19 mouse cellular contexts compared by ENCODE assay signal in genomic region chr8:56392158-56392557, GRCm38 (mm10).
"Had no signal": no experiment of that assay in that cellular context is flagged by ENCODE, and none has a peak within 500 bp of the region (broad histone marks: within the 10 kb centered on the region; RNA-seq: fewer than 3 reads in every experiment).

No protein-coding gene starts in this region.

- H3K4me3 ChIP-seq: heart, embryonic 10.5 days; heart, embryonic 12.5 days; heart, embryonic 13.5 days; heart, embryonic 15.5 days; hindbrain, embryonic 10.5 days; hindbrain, embryonic 12.5 days; hindbrain, embryonic 13.5 days; hindbrain, embryonic 15.5 days; intestine, embryonic 15.5 days; kidney, embryonic 15.5 days; layer of hippocampus, adult 2 months had no signal

- ATAC-seq: hindbrain, embryonic 16.5 days; hindbrain, postnatal 0 days; inflammation-experienced regulatory T-cells, adult 6 months; intestine, embryonic 15.5 days; intestine, embryonic 16.5 days; intestine, postnatal 0 days had no signal

- H3K9ac ChIP-seq: heart, embryonic 12.5 days; heart, embryonic 13.5 days; heart, embryonic 15.5 days; hindbrain, embryonic 12.5 days; hindbrain, embryonic 13.5 days; hindbrain, embryonic 14.5 days; hindbrain, embryonic 15.5 days; intestine, embryonic 15.5 days; kidney, embryonic 15.5 days had no signal

- H3K27me3 ChIP-seq: heart, embryonic 12.5 days; heart, embryonic 13.5 days; heart, embryonic 15.5 days; hindbrain, embryonic 12.5 days; hindbrain, embryonic 13.5 days; hindbrain, embryonic 15.5 days; intestine, embryonic 15.5 days; kidney, embryonic 15.5 days had no signal

- H3K9me3 ChIP-seq: heart, embryonic 10.5 days; heart, embryonic 12.5 days; heart, embryonic 13.5 days; heart, embryonic 15.5 days; hindbrain, embryonic 10.5 days; hindbrain, embryonic 12.5 days; hindbrain, embryonic 13.5 days; hindbrain, embryonic 15.5 days; intestine, embryonic 15.5 days; kidney, embryonic 15.5 days had no signal

- H3K27ac ChIP-seq: heart, embryonic 10.5 days; heart, embryonic 13.5 days; heart, embryonic 15.5 days; hindbrain, embryonic 10.5 days; hindbrain, embryonic 12.5 days; hindbrain, embryonic 13.5 days; hindbrain, embryonic 14.5 days; hindbrain, embryonic 15.5 days; hindbrain, postnatal 0 days; intestine, embryonic 15.5 days; kidney, embryonic 15.5 days; kidney, postnatal 0 days; layer of hippocampus, adult 2 months had no signal

- H3K4me1 ChIP-seq: heart, embryonic 10.5 days; heart, embryonic 12.5 days; heart, embryonic 13.5 days; heart, embryonic 15.5 days; hindbrain, embryonic 10.5 days; hindbrain, embryonic 12.5 days; hindbrain, embryonic 13.5 days; hindbrain, embryonic 15.5 days; intestine, embryonic 15.5 days; kidney, embryonic 15.5 days had no signal

- H3K36me3 ChIP-seq: heart, embryonic 10.5 days; heart, embryonic 12.5 days; heart, embryonic 13.5 days; heart, embryonic 15.5 days; hindbrain, embryonic 10.5 days; hindbrain, embryonic 12.5 days; hindbrain, embryonic 13.5 days; hindbrain, embryonic 15.5 days; intestine, embryonic 15.5 days; kidney, embryonic 15.5 days had no signal

- H3K4me2 ChIP-seq: heart, embryonic 11.5 days; heart, embryonic 12.5 days; heart, embryonic 13.5 days; heart, embryonic 15.5 days; hindbrain, embryonic 12.5 days; hindbrain, embryonic 13.5 days; hindbrain, embryonic 14.5 days; hindbrain, embryonic 15.5 days; intestine, embryonic 15.5 days; kidney, embryonic 15.5 days had no signal
